Mouse (Mus musculus): ENCODE measurements at regions not wholly inside any gene's neighbourhood (a gene's known extent, or its start where the extent isn't known, plus 50 kb on each side); places are given as distances from the start of the nearest gene placed in this dataset.
"Not testable (repeated sequence)": the region's sequence is repeated elsewhere in the genome, so short reads cannot be mapped to it uniquely, and the experiment has no call there.

DNA sequence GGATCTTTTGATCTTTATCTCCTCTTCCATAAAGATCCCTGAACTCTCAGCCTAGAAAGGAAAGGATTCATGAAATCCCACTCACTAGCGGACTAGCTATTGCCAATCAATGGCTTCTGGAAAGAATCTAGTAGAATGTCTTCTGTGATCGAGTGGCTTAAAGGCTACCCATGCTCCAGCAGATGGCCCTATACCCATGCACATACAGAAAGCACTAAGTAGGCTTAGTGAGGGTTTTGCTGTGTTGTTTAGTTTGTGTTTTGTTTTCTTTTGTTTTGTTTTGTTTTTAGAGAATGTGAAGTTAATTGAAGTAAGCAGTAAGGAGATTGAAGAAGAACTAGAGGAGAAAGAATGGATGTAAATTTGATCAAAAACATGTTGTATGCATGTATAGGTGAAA is 187.5 kb downstream of the Kctd12 start:
- no peak for DNase-seq (ENCODE audit: low spot score in 2 of 2)

DNA sequence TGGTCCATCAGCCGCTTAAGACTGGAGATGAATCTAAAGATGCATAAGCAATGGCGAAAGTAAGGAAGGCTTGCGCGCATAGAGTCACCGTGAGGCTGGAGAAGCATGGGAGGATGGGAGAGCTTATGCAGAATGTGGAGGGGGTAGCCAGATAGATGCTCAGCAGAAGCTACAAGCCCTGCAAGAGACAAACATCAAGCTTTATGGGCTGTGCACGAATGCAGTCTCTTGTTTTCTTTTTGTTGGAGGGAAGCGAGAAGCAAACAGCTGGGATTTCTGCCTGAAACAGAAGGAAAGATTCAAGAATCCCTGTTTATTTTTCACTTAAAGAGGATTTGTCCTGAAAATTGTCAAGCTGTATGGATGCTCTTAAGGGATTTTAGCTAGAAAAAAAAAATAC is 188.7 kb downstream of the Kctd12 start:
- DNase-seq (ENCODE audit: low spot score in 2 of 2): no peak

DNA sequence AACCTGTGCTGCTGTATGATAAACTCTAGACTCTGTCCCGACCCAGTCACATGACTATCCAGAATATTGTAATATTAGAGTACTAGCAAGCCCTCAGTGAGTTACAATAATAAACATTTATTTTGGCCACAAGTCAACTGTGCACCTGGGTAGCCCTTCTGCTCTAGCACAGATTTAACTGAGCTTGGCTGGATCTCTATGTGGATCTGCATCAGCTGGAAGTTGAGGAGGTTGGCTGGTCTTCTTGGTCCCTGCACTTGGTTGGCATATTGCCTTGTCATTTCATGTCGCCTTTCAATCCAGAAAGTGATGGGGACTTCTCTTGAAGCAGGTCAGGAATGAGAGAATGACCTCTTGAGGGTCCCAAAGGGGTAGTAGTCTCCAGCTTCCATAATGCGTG is 191.5 kb downstream of the Kctd12 start:
- DNase-seq (ENCODE audit: low spot score in 2 of 2): no peak

DNA sequence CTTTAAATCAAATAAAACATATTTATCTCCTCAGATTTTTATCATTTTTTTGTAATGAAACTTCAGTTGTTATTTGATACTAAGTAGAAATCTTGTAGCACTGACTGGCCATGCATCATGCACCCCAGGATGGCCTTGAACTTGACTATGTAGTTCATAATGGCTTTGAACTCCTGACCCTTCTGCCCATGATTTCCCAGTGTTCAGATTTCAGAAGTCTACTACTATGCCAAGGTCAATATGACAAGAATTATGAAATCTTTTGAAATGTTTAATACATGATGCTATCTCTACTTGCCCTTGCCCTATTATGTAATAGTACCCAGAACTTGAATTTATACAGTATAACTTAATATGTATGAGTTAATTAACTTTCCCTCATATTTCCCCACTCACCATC is 200.2 kb downstream of the Kctd12 start:
- no peak for DNase-seq (ENCODE audit: low spot score in 2 of 2)

DNA sequence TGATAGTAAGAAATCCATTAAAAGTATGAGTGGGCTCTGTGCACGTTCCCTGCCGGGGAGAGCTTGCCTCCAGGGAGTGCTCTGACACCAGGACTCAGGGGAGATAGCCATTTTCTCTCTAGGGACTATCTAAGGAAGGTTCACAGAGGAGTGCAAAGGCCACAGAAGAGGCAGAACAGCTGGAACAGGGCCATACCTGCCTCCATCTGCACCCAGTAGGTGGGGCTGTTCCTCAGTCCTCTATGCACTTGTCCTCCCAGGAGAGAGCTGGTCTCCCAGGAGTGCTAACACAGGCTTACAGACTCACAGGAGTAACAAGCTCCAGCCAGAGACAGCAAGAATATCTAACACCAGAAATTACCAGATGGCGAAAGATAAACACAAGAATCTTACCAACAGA is 212.7 kb downstream of the Kctd12 start:
- no peak for DNase-seq (ENCODE audit: low spot score in 2 of 2)

DNA sequence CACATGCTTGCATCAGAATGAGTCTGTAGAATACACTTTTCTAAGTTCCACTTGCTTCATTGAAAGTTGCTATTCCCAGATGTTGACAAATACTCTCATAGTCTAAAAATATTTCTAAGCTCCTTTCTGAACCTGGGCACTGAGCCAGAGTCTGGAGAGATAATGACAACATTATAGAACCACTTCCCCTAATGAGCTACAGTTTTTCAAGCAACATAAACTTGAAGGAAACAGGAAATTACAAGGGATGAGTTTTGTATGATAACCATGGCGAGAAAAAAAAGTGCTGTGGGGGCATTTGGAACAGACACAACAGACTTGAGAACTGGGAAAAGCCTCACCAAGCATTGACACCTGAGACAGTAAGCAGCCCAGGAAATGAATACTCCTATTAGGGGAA is 233.8 kb downstream of the Kctd12 start:
- DNase-seq (ENCODE audit: low spot score in 2 of 2): no peak

DNA sequence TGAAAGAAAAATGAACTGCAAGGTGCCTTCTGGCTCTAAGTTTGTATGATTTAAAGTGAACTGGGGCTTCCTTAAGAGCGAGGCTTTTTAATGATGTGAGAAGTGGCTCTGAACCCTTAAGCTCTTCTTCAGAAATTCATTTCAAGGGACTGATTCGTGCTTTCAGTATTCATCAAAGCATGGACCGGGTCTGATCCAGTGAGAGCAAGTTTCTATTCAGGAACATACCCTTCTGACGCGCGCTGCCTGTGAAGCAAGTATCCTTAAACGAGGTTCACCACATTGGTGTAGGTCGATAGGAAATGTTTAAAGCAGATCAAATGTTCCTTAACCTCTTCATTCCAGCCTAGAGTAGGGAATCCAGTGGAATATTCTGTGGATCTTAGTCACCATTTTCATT is 240.1 kb downstream of the Kctd12 start:
- DNase-seq (ENCODE audit: low spot score in 2 of 2): no peak

DNA sequence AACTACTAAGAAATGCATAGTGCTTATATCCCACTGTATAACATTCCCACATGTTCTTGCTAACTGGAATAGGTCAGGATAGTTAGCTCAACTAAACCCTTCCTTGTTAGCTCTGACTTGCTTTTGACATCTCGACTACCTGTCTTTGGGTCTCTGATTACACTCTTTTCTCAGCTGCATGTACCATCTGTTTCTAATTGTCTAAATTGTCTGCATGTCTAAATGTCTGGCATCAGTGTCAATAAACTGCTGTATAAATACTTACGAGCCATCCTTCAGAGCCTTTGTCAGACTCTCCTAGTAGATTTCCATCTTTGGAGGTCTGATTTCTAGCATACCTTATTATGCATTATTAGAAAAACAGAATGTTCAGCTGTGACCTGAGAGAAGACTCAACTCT is 245.8 kb downstream of the Kctd12 start:
- no peak for DNase-seq (ENCODE audit: low spot score in 2 of 2)

DNA sequence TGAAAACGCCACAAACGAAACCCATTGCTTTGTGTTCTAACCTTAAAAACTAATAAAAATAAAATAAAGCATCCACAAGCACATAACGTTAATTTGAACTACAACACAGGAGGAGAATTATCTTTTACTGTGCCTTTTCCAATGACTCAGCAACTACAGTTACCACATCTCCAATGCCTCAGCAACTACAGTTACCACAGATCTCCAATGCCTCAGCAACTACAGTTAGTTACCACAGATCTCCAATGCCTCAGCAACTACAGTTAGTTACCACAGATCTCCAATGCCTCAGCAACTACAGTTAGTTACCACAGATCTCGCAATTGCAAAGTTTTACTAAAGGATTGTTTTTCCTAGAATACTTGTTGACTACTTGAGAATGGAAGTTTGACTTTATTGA is 248.7 kb downstream of the Kctd12 start:
- DNase-seq (ENCODE audit: low spot score in 2 of 2): not testable (repeated sequence)

DNA sequence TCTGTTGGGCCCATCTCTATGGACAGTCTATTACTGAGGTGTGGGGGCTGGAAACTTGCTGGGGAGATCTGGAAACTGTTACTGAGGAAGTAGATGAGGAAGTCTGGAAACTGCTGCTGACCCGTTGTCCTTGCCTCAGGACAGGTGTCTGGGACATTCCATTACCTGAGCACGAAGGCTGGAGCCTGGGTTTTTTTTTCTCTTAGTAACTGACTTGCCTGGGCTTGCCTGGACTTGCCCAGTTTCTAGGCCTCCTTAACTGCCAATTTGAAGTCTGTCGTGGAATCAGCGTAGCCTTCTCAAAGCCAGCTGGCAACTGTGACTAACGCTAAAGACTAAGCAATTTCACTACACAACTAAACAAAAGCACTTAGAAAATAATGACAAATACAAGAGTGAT is 250.7 kb downstream of the Kctd12 start:
- DNase-seq (ENCODE audit: low spot score in 2 of 2): no peak

DNA sequence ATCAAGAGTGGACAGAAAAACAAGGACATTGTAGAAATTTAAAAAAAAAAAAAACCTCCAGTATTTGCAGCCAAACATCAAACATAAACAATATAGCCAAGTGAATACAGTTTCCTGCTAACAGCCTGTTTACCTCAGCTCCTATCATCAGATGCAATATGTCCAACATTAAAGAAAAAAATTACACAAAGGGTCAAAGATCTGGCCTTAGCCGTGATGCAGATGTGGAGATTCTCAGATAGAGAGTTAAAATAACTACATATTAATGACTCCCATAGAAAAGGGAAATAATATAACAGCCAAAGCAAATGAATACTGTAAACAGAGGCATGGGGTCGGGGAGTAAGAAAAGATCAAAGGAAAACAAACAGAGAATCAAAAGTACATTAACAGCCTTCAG is 259.8 kb downstream of the Kctd12 start:
- no peak for DNase-seq (ENCODE audit: low spot score in 2 of 2)

DNA sequence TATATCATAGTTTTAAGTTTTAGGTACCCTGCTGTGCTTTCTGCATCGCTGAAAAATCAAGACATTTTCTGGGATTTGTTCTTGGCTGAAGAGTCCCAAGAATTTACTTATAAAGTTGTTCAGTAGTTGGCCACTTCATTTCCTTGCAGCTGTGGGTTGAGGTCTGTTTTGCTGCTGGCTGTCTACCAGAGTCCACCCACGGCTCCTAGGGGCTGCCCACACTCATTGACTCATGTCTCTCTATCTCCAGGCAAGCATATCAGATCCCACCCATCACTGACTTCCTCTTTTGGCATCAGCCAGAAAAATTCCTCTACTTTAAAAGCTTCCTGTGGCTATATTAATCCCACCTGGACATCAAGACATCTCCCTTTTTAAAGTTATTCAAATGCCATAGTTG is 263.9 kb downstream of the Kctd12 start:
- DNase-seq (ENCODE audit: low spot score in 2 of 2): peak in 1 of 2 experiments; percentile 10

DNA sequence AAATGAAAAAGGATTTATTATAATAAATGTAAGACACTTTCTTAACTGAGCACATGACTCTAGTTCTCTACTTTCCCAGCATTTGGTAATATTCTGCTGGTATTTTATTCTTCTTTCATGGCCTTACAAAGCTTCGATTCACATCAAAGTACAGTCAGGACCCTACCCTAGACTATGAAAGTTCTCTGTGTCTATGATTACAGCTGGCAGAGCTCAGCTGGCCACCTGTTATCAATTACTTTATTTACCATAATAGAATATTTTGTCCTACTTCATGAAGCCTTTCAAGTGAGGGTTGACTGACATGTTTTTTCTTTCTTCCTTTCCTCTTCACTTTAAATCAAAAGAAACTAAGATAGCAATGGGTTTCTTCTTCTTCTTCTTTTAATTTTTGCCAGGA is 269.8 kb downstream of the Kctd12 start:
- DNase-seq (ENCODE audit: low spot score in 2 of 2): no peak

DNA sequence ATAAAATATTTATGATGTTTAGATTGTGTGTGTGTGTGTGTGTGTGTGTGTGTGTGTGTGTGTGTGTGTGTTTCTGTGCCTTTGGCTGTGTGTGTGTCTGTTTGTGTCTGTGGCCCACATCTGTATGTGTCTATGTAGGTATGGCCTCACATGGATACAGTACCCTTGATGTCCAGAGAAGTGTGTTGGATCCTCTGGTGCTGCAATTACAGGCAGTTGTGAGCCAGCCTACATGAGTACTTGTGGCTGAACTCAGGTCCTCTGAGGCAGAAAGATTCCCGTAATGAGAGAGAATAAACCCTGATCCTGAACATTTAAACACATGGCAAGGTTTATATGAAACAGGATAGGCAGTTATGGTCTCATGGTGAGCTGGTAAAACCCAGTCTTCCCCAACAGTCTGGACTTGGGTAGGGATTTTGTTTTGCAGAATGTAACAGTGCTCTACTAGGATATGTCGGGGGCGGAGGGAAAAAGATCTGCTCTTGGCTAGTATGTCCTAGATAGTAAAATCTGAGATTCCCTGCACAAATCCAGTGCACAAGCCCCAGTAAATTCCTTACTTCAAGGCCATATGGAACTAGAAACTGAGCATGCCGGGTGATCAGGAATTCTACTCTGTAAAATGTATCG is 275.6 kb downstream of the Kctd12 start:
- no peak for DNase-seq (ENCODE audit: low spot score in 2 of 2)

DNA sequence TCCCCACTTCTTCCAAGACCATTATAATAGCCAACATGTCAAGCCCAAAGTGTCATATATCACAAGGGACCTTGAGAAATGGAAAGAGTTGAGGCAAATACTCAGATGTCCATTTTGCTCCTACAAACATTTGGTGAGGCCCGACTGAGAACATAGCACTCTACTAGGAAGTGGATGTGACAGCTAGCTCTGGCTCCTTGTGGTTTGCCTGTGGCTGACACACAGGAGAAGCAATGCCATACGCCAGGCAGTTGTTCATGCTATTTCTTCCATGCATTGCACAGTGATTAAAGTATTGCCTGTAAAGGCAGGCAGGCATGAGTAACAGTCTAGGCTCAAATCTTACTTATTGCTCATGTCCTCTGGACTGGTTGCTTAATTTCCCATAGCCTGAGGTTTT is 281.3 kb downstream of the Kctd12 start:
- no peak for DNase-seq (ENCODE audit: low spot score in 2 of 2)

DNA sequence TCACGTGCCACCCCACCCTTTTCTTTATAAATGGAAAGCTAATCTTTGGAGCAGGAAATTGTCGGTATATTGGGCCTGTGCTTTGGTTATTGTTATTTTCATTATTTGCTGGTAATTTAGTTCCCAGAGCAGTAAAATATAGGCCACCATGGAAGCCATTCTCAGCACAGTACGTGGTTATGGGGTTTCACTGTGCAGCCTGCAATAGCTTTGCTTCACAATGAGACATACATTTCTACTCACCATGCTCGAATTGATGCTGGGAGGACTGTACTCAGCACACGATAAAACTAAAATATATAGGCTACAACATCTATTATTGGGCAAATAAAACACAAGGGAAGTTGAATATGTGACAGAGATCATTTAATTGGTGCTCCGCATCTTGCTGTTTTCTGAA is 282.0 kb downstream of the Kctd12 start:
- DNase-seq (ENCODE audit: low spot score in 2 of 2): no peak

DNA sequence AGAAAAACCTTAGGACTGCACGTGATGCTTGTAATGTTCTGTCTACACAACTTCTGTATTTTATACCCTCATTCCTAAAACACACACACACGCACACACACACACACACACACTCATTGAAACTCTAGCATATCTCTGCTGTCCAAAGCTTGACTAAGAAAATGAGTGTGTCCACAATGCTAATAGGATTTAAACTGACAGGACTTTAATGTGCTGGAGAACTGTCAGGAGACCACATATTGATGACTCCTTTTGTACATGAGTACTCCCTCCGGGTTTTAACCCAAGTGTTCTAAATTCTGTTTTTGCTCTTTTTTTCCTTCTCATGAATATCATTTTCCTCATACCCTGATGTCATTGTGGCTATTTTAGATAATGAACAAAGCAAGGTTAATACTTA is 283.4 kb downstream of the Kctd12 start:
- DNase-seq (ENCODE audit: low spot score in 2 of 2): no peak

DNA sequence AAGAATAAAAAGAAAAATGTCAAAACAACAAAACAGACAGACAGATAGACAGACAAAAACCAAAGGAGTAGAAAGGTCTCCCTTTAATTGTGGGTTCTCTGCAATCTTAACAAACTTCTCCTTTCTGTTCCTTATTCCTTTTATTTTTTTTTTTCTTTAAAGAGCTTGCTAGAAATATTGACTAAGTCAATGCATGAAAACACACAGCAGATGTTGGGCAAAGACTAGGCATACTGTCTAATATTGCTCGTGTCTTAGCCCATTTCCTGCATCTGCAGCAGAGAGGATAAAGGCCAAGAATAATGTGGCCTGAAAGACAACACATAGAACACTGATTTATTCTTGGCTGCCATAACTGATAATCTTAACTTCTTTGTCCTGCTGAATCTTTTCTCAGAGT is 295.6 kb downstream of the Kctd12 start:
- no peak for DNase-seq (ENCODE audit: low spot score in 2 of 2)

DNA sequence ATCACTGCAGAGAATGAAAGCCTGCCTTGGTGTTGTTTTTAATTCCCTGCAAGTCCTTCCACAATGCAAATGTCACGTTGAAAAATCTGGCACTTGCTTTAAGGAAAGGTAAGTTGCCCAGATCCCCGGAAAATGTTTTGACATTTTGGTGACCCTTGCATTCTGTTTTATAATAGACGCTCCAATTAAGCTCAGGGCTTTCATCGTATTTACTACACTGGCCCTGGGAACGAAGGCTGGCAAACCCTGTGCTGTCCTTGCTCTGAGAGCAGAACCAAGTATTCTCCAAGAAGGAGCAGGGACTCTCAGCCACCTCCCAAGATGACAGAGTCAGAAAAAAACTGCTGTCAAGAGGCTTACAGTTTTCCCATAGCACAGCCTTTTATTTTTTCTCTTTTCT is 305.9 kb downstream of the Kctd12 start:
- no peak for DNase-seq (ENCODE audit: low spot score in 2 of 2)

DNA sequence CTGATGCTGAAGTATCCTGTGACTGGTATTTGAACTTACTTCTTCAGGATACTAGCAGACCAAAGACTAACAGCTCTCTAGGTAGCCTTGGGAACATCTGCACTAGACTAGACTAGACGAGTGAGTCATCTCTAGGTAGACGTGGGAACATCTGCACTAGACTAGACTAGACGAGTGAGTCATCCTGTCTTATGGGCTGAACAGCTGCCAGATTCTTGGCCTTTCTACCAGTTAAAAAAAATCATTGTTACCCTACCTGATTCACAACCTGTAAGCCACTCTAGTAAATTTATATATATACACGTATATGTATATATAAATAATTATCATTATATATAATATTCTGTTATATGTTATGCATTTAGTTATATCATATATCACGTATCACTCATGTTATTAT is 307.8 kb downstream of the Kctd12 start:
- DNase-seq (ENCODE audit: low spot score in 2 of 2): no peak

DNA sequence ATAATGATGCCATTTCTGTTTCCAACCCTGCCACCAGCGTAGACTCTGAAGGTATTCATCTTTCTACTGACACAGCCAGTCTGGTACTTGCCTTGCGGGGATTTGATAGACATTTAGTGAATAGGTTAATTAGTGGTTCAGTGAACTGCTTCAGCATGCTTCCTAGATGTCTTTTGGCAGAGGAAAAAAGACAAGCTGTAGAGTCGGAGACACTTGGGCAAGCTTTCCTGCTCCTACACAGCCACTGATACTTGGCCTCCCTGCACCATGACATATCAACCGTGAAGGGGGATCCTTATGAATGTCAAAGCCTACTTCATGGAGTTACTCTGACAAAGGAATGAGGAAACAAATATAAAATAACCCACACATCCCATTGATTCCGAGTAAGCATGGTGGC is 308.7 kb downstream of the Kctd12 start:
- no peak for DNase-seq (ENCODE audit: low spot score in 2 of 2)

DNA sequence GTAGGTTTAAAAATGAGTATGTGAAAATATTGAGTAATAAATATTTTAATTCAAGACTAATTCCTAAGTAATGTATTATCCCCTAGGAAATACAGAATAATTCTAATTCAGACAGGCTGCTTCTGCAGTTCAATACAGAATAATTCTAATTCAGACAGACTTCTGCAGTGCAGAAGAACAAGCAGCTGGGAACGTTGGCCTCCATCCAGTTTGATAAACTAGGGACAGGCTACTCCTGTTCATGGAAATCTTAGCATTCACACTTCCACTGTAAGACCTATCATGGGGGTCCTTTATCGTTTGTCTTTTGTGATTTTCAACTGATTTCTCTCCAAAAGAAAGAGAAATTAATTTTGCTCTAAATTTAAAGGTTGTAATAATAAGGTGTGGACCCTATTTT is 319.2 kb downstream of the Kctd12 start:
- DNase-seq (ENCODE audit: low spot score in 2 of 2): no peak

DNA sequence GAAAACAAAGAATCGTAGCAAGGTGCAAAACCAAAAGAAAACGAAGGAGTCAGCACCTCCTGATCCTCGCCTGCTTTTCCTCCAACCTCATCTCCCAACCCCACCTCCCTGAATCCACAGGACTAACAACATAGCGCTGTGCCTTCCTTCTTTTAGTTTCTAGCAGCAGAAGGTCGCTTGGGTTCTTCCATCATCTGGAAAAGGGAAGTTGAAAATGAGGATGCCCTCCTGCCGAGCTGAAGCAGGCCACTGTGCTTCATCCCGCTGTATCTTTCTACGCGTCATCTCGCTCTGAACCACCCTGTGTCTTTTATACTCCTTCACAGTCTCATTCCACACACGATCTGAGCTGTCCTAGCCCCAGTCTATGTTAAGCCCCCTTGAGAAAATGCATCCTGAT is 322.1 kb downstream of the Kctd12 start:
- no peak for DNase-seq (ENCODE audit: low spot score in 2 of 2)

DNA sequence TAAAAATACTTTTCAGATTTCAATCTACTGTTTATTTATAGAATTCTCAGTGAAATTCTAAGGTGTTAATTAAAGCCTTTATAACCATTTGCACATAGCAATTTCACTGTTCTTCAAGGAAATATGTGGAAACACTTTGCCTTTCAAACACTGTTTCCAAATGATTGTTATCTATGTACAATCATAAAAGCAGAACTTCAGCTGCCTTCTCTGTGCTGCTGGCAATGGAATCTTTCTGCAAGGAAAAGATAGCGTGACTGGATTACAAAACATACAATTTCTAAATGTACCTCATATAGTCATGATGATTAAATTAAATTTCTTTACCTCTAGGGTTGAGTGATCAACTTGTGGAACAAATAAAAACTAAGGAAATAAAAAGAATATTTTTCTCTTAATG is 326.2 kb downstream of the Kctd12 start:
- DNase-seq (ENCODE audit: low spot score in 2 of 2): no peak

DNA sequence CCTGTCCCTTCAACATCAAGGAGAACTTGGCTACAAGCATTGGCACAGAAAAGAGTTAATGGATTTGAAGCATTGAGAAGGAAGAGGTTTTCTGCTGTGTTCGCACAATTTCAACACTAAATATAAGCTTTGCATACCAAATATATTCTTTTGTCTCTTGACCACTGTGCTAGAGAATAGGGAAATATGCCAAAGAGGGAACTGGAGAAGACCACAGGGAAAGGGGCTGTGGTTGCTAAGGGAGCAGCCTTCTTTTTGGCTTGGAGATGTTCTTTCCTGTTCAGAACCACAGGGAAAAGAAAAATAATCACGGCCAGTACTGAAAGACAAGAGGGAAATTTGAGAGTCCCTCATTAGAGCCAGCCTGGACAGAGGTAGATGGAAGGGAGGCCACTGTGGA is 352.8 kb downstream of the Kctd12 start:
- DNase-seq (ENCODE audit: low spot score in 2 of 2): no peak
